Mouse (Mus musculus) heart, postnatal 0 days (tissue): ENCODE results near the gene Mpig6b. TPM values are rescaled to one million over a fixed set of nuclear protein-coding genes. Genes with fewer than 3 reads are reported as not detected.

ENCODE experiments used
- ATAC-seq: fragments of 200-750 bp; cut with Nextera tagmentation; 2 replicates; pipeline ENCODE4 v1.8.0; 2017; ENCODE audit warnings: low read depth, moderate number of reproducible peaks, moderate library complexity; ENCODE audit not compliant: insufficient read depth
- DNase-seq: peaks from one replicate; pipeline ENCODE4 v3.0.0-alpha.2; 2016; ENCODE audit warnings: low spot score
- H3K27ac ChIP-seq: fragments of 300-500 bp; sonication (generic); 2 replicates; pipeline ENCODE4 v1.5.1; 2014; ENCODE audit warnings: low read depth, mild to moderate bottlenecking
- H3K27me3 ChIP-seq: fragments of 300-500 bp; sonication (generic); 2 replicates; pipeline ENCODE4 v1.6.1; 2014; ENCODE audit warnings: low read length, mixed read lengths; ENCODE audit not compliant: control insufficient read depth, insufficient read depth
- H3K36me3 ChIP-seq: fragments of 300-500 bp; sonication (generic); replicated peaks from 2 replicates; pipeline ENCODE4 v1.6.1; 2014; ENCODE audit warnings: low read length, mixed read lengths; ENCODE audit not compliant: control insufficient read depth, insufficient read depth
- H3K4me1 ChIP-seq: fragments of 300-500 bp; sonication (generic); 2 replicates; pipeline ENCODE4 v1.6.1; 2014; ENCODE audit warnings: antibody characterized with exemption; ENCODE audit not compliant: control insufficient read depth, insufficient read depth
- H3K4me2 ChIP-seq: fragments of 300-500 bp; sonication (generic); 2 replicates; pipeline ENCODE4 v1.6.1; 2014; ENCODE audit warnings: low read depth, mild to moderate bottlenecking, low read length, moderate library complexity
- H3K4me3 ChIP-seq: fragments of 300-500 bp; sonication (generic); 2 replicates; pipeline ENCODE4 v1.5.1; 2014; ENCODE audit warnings: low read depth, low read length
- H3K9ac ChIP-seq: fragments of 300-500 bp; sonication (generic); replicated peaks from 2 replicates; pipeline ENCODE4 v1.6.1; 2014; ENCODE audit warnings: low read depth, low read length, mixed read lengths
- H3K9me3 ChIP-seq: fragments of 300-500 bp; sonication (generic); replicated peaks from 2 replicates; pipeline ENCODE4 v1.6.1; 2016; ENCODE audit warnings: low read length; ENCODE audit not compliant: control insufficient read depth
- CTCF ChIP-seq: IDR thresholded peaks from 2 replicates; pipeline ENCODE4 v1.5.1; 2016; ENCODE audit warnings: antibody characterized with exemption, control low read depth, low read depth
- EP300 ChIP-seq: IDR thresholded peaks from 2 replicates; pipeline ENCODE4 v1.6.1; 2016; ENCODE audit warnings: antibody characterized with exemption, low read depth
- WGBS: fragments of 180-500 bp; shearing (Covaris S2); extraction: QIAGEN DNeasy Blood & Tissue Kit; methylation state at CpG from one replicate; pipeline ENCODE4 v1.1.7; 2014; 5-methylcytosine and 5-hydroxymethylcytosine counted together
- polyA plus RNA-seq: library from polyadenylated mRNA; unstranded; fragments of >200 nt; fragmentation: Nextera tagmentation; extraction: Ambion mirVana; gene quantifications from 2 replicates; pipeline ENCODE4 v1.2.1, GENCODE M21; 2015
- total RNA-seq: library from RNA; depleted of rRNA; stranded (reverse); fragments of >200 nt; gene quantifications from 2 replicates; pipeline ENCODE4 v1.2.3, GENCODE M21; 2014; ENCODE audit warnings: low replicate concordance

Gene Mpig6b
- total and polyA plus RNA-seq, 2 experiments from 2014 or later = 0.15 TPM; not detected in 1

- Histone ChIP-seq H3K27me3 (no peaks in the 10 kb centered on the region), H3K36me3 (no peaks in the 10 kb centered on the region), H3K9me3 (no peaks in the 10 kb centered on the region), H3K4me1 (no peaks in the 10 kb centered on the region), H3K4me2 (no peak overlapping the region), H3K27ac (no peak overlapping the region), H3K9ac (no peak overlapping the region), H3K4me3 (no peak overlapping the region)
- WGBS = 60% methylated on average over 8 of the region's 8 CpGs
- TF ChIP-seq EP300 (no peak), CTCF (0 out of 2 replicates have a peak, but pooled peaks have one; percentile 3)
- no peak for DNase-seq
- ATAC-seq = no peak
Measured at GRCm38 (mm10) chr17:35032323-35032870, 33.6 kb downstream of the Mpig6b start.

GRCm38 (mm10) chr17:35031880-35032279, 34.1 kb downstream of the Mpig6b start:
- TF ChIP-seq CTCF = no peak
- no peak for TF ChIP-seq EP300
- Histone ChIP-seq H3K4me3 (no peak overlapping the region), H3K9ac (no peak overlapping the region), H3K9me3 (no peaks in the 10 kb centered on the region), H3K27me3 (no peaks in the 10 kb centered on the region), H3K36me3 (no peaks in the 10 kb centered on the region), H3K4me1 (no peaks in the 10 kb centered on the region), H3K4me2 (no peak overlapping the region), H3K27ac (no peak overlapping the region)
- DNase-seq = no peak
- no peak for ATAC-seq
- WGBS = 77% methylated on average over 7 of the region's 7 CpGs

- no peak overlapping the region for H3K9ac ChIP-seq
- H3K27ac ChIP-seq = no peak overlapping the region
- ATAC-seq = no peak
- no peaks in the 10 kb centered on the region for H3K4me1 ChIP-seq
- no peaks in the 10 kb centered on the region for H3K36me3 ChIP-seq
- no peak overlapping the region for H3K4me2 ChIP-seq
- TF ChIP-seq CTCF = no peak
- no peak for TF ChIP-seq EP300
- WGBS = 90% methylated on average over 11 of the region's 11 CpGs
- DNase-seq = no peak
- H3K4me3 ChIP-seq = no peak overlapping the region
- H3K9me3 ChIP-seq = no peaks in the 10 kb centered on the region
- H3K27me3 ChIP-seq = no peaks in the 10 kb centered on the region
Measured at GRCm38 (mm10) chr17:35031272-35031671, 34.7 kb downstream of the Mpig6b start.

GRCm38 (mm10) chr17:35029691-35030532, 36.1 kb downstream of the Mpig6b start:
- Histone ChIP-seq H3K4me3 (no peak overlapping the region), H3K4me1 (no peaks in the 10 kb centered on the region), H3K27ac (no peak overlapping the region), H3K27me3 (0 out of 2 replicates have a peak, but pooled peaks cover 3% of the 10 kb centered on the region), H3K4me2 (peak overlapping the region; percentile 14; the same call in 1 of the 2 replicates), H3K36me3 (no peaks in the 10 kb centered on the region), H3K9me3 (no peaks in the 10 kb centered on the region), H3K9ac (no peak overlapping the region)
- 44% methylated on average over 19 of the region's 19 CpGs for whole genome bisulfite sequencing
- DNase-seq (no peak), ATAC-seq (no peak)
- peak; percentile 56 for TF ChIP-seq CTCF
- TF ChIP-seq EP300 = no peak

GRCm38 (mm10) chr17:35028315-35028714, 37.7 kb downstream of the Mpig6b start:
- Histone ChIP-seq H3K4me1 (no peaks in the 10 kb centered on the region), H3K4me2 (no peak overlapping the region), H3K27me3 (0 out of 2 replicates have a peak, but pooled peaks cover 3% of the 10 kb centered on the region), H3K4me3 (no peak overlapping the region), H3K27ac (no peak overlapping the region), H3K9me3 (no peaks in the 10 kb centered on the region), H3K9ac (no peak overlapping the region), H3K36me3 (no peaks in the 10 kb centered on the region)
- TF ChIP-seq EP300 (no peak), CTCF (no peak)
- DNase-seq (no peak), ATAC-seq (no peak)
- 62% methylated on average over 2 of the region's 2 CpGs for WGBS
